Mouse (Mus musculus) forebrain, embryonic 10.5 days (tissue): ENCODE measurements around the gene Clstn1. TPM values are rescaled to one million over a fixed set of nuclear protein-coding genes. Genes with fewer than 3 reads are reported as not detected.

Source experiments
- DNase-seq: peaks from one replicate; pipeline ENCODE4 v3.0.0-alpha.2; 2017; ENCODE audit warnings: low spot score; ENCODE audit errors: extremely low spot score
- H3K27ac ChIP-seq: fragments of 300-500 bp; sonication (generic); 2 replicates; pipeline ENCODE4 v1.5.1; 2016; ENCODE audit warnings: mild to moderate bottlenecking
- H3K27me3 ChIP-seq: fragments of 300-500 bp; sonication (generic); 2 replicates; pipeline ENCODE4 v1.6.1; 2016; ENCODE audit warnings: mild to moderate bottlenecking; ENCODE audit not compliant: poor library complexity, severe bottlenecking
- H3K36me3 ChIP-seq: fragments of 300-500 bp; sonication (generic); replicated peaks from 2 replicates; pipeline ENCODE4 v1.6.1; 2016; ENCODE audit warnings: mild to moderate bottlenecking, moderate library complexity
- H3K4me1 ChIP-seq: fragments of 300-500 bp; sonication (generic); 2 replicates; pipeline ENCODE4 v1.6.1; 2016
- H3K4me3 ChIP-seq: fragments of 300-500 bp; sonication (generic); 2 replicates; pipeline ENCODE4 v1.5.1; 2016; ENCODE audit warnings: mild to moderate bottlenecking, moderate library complexity
- H3K9me3 ChIP-seq: fragments of 300-500 bp; sonication (generic); 2 replicates; pipeline ENCODE4 v1.6.1; 2016; ENCODE audit warnings: mild to moderate bottlenecking, moderate library complexity
- WGBS: fragments of 180-500 bp; shearing (Covaris S2); methylation state at CpG from one replicate; pipeline ENCODE4 v1.1.7; 2016; 5-methylcytosine and 5-hydroxymethylcytosine counted together
- polyA plus RNA-seq: library from polyadenylated mRNA; unstranded; fragments of >200 nt; fragmentation: Nextera tagmentation; extraction: Ambion mirVana; gene quantifications from 2 replicates; pipeline ENCODE4 v1.2.1, GENCODE M21; 2016

The Clstn1 gene
- polyA plus RNA-seq, 1 experiment from 2014 or later: 17.8 TPM

- H3K27me3 ChIP-seq: peaks cover 41% of the 10 kb centered on the region
- H3K9me3 ChIP-seq: peaks cover 4% of the 10 kb centered on the region; the same call in 1 of the 2 replicates
- peaks cover 20% of the 10 kb centered on the region for H3K4me1 ChIP-seq
- no peak for DNase-seq
- 11% methylated on average over 8 of the region's 8 CpGs for WGBS
- H3K27ac ChIP-seq: peak overlapping the region; percentile 77; the same call in 1 of the 2 replicates
- peak overlapping the region; percentile 73 for H3K4me3 ChIP-seq
- H3K36me3 ChIP-seq: no peaks in the 10 kb centered on the region; the same call in 1 of the 2 replicates
Measured at GRCm38 (mm10) chr4:149674814-149675377, 88.6 kb downstream of the Clstn1 start.

- Histone ChIP-seq H3K4me1 (peaks cover 20% of the 10 kb centered on the region), H3K27me3 (peaks cover 41% of the 10 kb centered on the region), H3K9me3 (peaks cover 4% of the 10 kb centered on the region; the same call in 1 of the 2 replicates), H3K27ac (peak overlapping the region; percentile 77), H3K4me3 (peak overlapping the region; percentile 73), H3K36me3 (no peaks in the 10 kb centered on the region; the same call in 1 of the 2 replicates)
- WGBS: under 1% methylated on average over 60 of the region's 60 CpGs
- peak; percentile 80 for DNase-seq
Measured at GRCm38 (mm10) chr4:149675378-149676261, 89.4 kb downstream of the Clstn1 start.

- Histone ChIP-seq H3K36me3 (no peaks in the 10 kb centered on the region; the same call in 1 of the 2 replicates), H3K27ac (no peak overlapping the region), H3K9me3 (no peaks in the 10 kb centered on the region), H3K4me1 (peaks cover 20% of the 10 kb centered on the region), H3K4me3 (no peak overlapping the region), H3K27me3 (peaks cover 53% of the 10 kb centered on the region)
- 74% methylated on average over 1 of the region's 1 CpGs for WGBS
- DNase-seq: no peak
Measured at GRCm38 (mm10) chr4:149678006-149678405, 91.7 kb downstream of the Clstn1 start.

- peaks cover 26% of the 10 kb centered on the region for H3K4me1 ChIP-seq
- no peak overlapping the region for H3K4me3 ChIP-seq
- no peaks in the 10 kb centered on the region for H3K9me3 ChIP-seq
- no peak for DNase-seq
- no peaks in the 10 kb centered on the region for H3K36me3 ChIP-seq
- no peak overlapping the region for H3K27ac ChIP-seq
- H3K27me3 ChIP-seq: peaks cover 48% of the 10 kb centered on the region
- WGBS: 76% methylated on average over 11 of the region's 11 CpGs
Measured at GRCm38 (mm10) chr4:149679056-149679770, 92.9 kb downstream of the Clstn1 start.

GRCm38 (mm10) chr4:149683875-149684274, 97.6 kb downstream of the Clstn1 start:
- Histone ChIP-seq H3K36me3 (no peaks in the 10 kb centered on the region), H3K27ac (no peak overlapping the region), H3K4me3 (no peak overlapping the region), H3K27me3 (peaks cover 29% of the 10 kb centered on the region), H3K9me3 (no peaks in the 10 kb centered on the region), H3K4me1 (peaks cover 6% of the 10 kb centered on the region; the same call in 1 of the 2 replicates)
- DNase-seq: no peak
- 17% methylated on average over 7 of the region's 7 CpGs for WGBS

GRCm38 (mm10) chr4:149684841-149685623, 98.8 kb downstream of the Clstn1 start:
- WGBS: 89% methylated on average over 11 of the region's 11 CpGs
- Histone ChIP-seq H3K27ac (no peak overlapping the region), H3K9me3 (no peaks in the 10 kb centered on the region), H3K27me3 (peaks cover 29% of the 10 kb centered on the region), H3K4me3 (no peak overlapping the region), H3K4me1 (peaks cover 6% of the 10 kb centered on the region; the same call in 1 of the 2 replicates), H3K36me3 (no peaks in the 10 kb centered on the region)
- no peak for DNase-seq

GRCm38 (mm10) chr4:149688861-149689260, 102.6 kb downstream of the Clstn1 start:
- no peak overlapping the region for H3K27ac ChIP-seq
- H3K27me3 ChIP-seq: peaks cover 22% of the 10 kb centered on the region
- no peaks in the 10 kb centered on the region for H3K9me3 ChIP-seq
- H3K36me3 ChIP-seq: no peaks in the 10 kb centered on the region
- 89% methylated on average over 14 of the region's 14 CpGs for WGBS
- peaks cover 16% of the 10 kb centered on the region for H3K4me1 ChIP-seq
- no peak for DNase-seq
- no peak overlapping the region for H3K4me3 ChIP-seq

- peaks cover 10% of the 10 kb centered on the region; the same call in 1 of the 2 replicates for H3K27me3 ChIP-seq
- no peaks in the 10 kb centered on the region for H3K36me3 ChIP-seq
- H3K4me3 ChIP-seq: no peak overlapping the region
- no peak for DNase-seq
- WGBS: 87% methylated on average over 12 of the region's 12 CpGs
- H3K4me1 ChIP-seq: peaks cover 13% of the 10 kb centered on the region
- no peaks in the 10 kb centered on the region for H3K9me3 ChIP-seq
- H3K27ac ChIP-seq: no peak overlapping the region
Measured at GRCm38 (mm10) chr4:149689822-149690700, 103.8 kb downstream of the Clstn1 start.

- H3K4me3 ChIP-seq: no peak overlapping the region
- H3K27me3 ChIP-seq: peaks cover 15% of the 10 kb centered on the region
- H3K36me3 ChIP-seq: no peaks in the 10 kb centered on the region
- peaks cover 13% of the 10 kb centered on the region for H3K4me1 ChIP-seq
- H3K9me3 ChIP-seq: no peaks in the 10 kb centered on the region
- H3K27ac ChIP-seq: no peak overlapping the region
- 89% methylated on average over 8 of the region's 8 CpGs for WGBS
- DNase-seq: no peak
Measured at GRCm38 (mm10) chr4:149690828-149691280, 104.6 kb downstream of the Clstn1 start.

GRCm38 (mm10) chr4:149691368-149691767, 105.1 kb downstream of the Clstn1 start:
- Histone ChIP-seq H3K4me1 (peaks cover 17% of the 10 kb centered on the region), H3K4me3 (no peak overlapping the region), H3K27ac (no peak overlapping the region), H3K9me3 (no peaks in the 10 kb centered on the region), H3K36me3 (no peaks in the 10 kb centered on the region), H3K27me3 (peaks cover 20% of the 10 kb centered on the region)
- DNase-seq: no peak
- WGBS: 69% methylated on average over 8 of the region's 8 CpGs

GRCm38 (mm10) chr4:149696189-149696971, 110.1 kb downstream of the Clstn1 start:
- Histone ChIP-seq H3K27me3 (peaks cover 63% of the 10 kb centered on the region), H3K4me1 (peaks cover 41% of the 10 kb centered on the region), H3K27ac (no peak overlapping the region), H3K9me3 (no peaks in the 10 kb centered on the region), H3K4me3 (no peak overlapping the region), H3K36me3 (no peaks in the 10 kb centered on the region)
- 33% methylated on average over 16 of the region's 16 CpGs for WGBS
- no peak for DNase-seq
